8 mouse cellular contexts compared by ENCODE assay signal in the genomic region with DNA sequence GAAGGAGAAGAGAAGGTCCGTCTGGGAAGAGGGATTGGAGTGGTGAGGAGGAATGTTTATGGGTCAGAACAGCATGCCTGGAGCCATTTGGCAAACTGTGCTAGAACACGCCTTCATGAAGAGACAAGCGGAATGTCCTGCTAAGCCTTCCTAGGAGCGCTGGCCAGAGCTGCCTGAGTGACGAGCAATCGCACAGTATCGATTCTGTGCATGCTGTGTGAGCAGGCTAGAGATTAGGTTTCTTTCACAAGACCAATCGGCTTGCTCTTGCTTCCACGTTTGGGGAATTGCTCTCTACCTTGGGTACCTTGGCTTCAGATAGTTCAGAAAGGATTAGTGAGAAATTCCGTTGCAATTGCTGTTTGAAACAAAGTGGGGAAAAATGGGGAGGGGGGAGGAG. TPM values are rescaled to one million over a fixed set of nuclear protein-coding genes. Genes with fewer than 3 reads are reported as not detected.
DNase-seq lines count a peak whose midpoint lies in the region; ATAC-seq and TF ChIP-seq lines count a peak whose summit lies in the region.

No protein-coding gene starts in this region.

- 15% methylated on average over 10 of the region's 10 CpGs for WGBS in cerebellum, adult 2 months
- WGBS in lung, embryonic 14.5 days = 22% methylated on average over 10 of the region's 10 CpGs
- WGBS in hindbrain, embryonic 15.5 days = 52% methylated on average over 10 of the region's 10 CpGs

- TF ChIP-seq POLR2A in cerebellum, adult 2 months (IDR thresholded peaks at IDR 0.05; ENCODE audit: borderline replicate concordance, insufficient read depth, low read length) = no peak

- intact Hi-C loops in left cerebral cortex, adult 2 months (cut with DNase I) = no loop called here

- no peak overlapping the region for H3K27ac ChIP-seq in cerebellum, adult 2 months (ENCODE audit: insufficient read depth, low read length)
- peak overlapping the region; percentile 84 for H3K27ac ChIP-seq in lung, embryonic 14.5 days (ENCODE audit: low read depth)
- H3K27ac ChIP-seq in hindbrain, embryonic 15.5 days (replicated peaks) = 0 out of 2 replicates have a peak overlapping the region, but pooled peaks have one; percentile 19
- no peak overlapping the region for H3K27ac ChIP-seq in left cerebral cortex, adult 2 months

- peak overlapping the region; percentile 49 for H3K4me3 ChIP-seq in cerebellum, adult 2 months (replicated peaks; ENCODE audit: insufficient read depth, low read depth, low read length)
- H3K4me3 ChIP-seq in lung, embryonic 14.5 days (ENCODE audit: low read depth, low read length) = no peak overlapping the region
- no peak overlapping the region for H3K4me3 ChIP-seq in hindbrain, embryonic 15.5 days
- H3K4me3 ChIP-seq in left cerebral cortex, adult 2 months = no peak overlapping the region

- no peak for TF ChIP-seq CTCF in cerebellum, adult 2 months (IDR thresholded peaks at IDR 0.05; ENCODE audit: borderline replicate concordance, insufficient read depth, low read depth, low read length)
- TF ChIP-seq CTCF in lung, embryonic 14.5 days (IDR thresholded peaks at IDR 0.05; ENCODE audit: low read depth) = no peak
- no peak for TF ChIP-seq CTCF in left cerebral cortex, adult 2 months (IDR thresholded peaks at IDR 0.05)

- peak; percentile 66 for ATAC-seq in lung, embryonic 14.5 days (ENCODE audit: insufficient read depth)
- no peak for ATAC-seq in hindbrain, embryonic 15.5 days (ENCODE audit: low FRiP score, low read depth)

- H3K4me2 ChIP-seq in lung, embryonic 14.5 days = no peak overlapping the region
- no peak overlapping the region for H3K4me2 ChIP-seq in hindbrain, embryonic 15.5 days

- peak; percentile 11 to 17 for DNase-seq in cerebellum, adult 2 months
- DNase-seq in cerebellum, postnatal 4 days (ENCODE audit: low spot score in 2 of 2) = no peak
- peak; percentile 81 for DNase-seq in lung, embryonic 14.5 days
- DNase-seq in lung, postnatal 36 days = no peak
- peak; percentile 21 for DNase-seq in skeletal muscle tissue, adult 2 months (ENCODE audit: low read depth, low spot score)
- no peak for DNase-seq in adrenal gland, adult 2 months
- no peak for DNase-seq in left cerebral cortex, adult 2 months (ENCODE audit: extremely low spot score in 1 of 2, low spot score in 2 of 2)

- no peak overlapping the region for H3K9ac ChIP-seq in lung, embryonic 14.5 days
- H3K9ac ChIP-seq in hindbrain, embryonic 15.5 days = no peak overlapping the region

- H3K4me1 ChIP-seq in cerebellum, adult 2 months (ENCODE audit: control insufficient read depth, insufficient read depth, low read length) = peaks cover 10% of the 10 kb centered on the region
- peaks cover 15% of the 10 kb centered on the region for H3K4me1 ChIP-seq in lung, embryonic 14.5 days (ENCODE audit: insufficient read depth)
- H3K4me1 ChIP-seq in hindbrain, embryonic 15.5 days (replicated peaks) = peaks cover 12% of the 10 kb centered on the region

- H3K27me3 ChIP-seq in cerebellum, adult 2 months (ENCODE audit: control insufficient read depth, insufficient read depth, low read length) = no peaks in the 10 kb centered on the region
- no peaks in the 10 kb centered on the region for H3K27me3 ChIP-seq in lung, embryonic 14.5 days (ENCODE audit: insufficient read depth, low read length)
- no peaks in the 10 kb centered on the region for H3K27me3 ChIP-seq in hindbrain, embryonic 15.5 days

- no peaks in the 10 kb centered on the region for H3K9me3 ChIP-seq in lung, embryonic 14.5 days (ENCODE audit: low read depth, low read length)
- H3K9me3 ChIP-seq in hindbrain, embryonic 15.5 days = no peaks in the 10 kb centered on the region

- H3K36me3 ChIP-seq in lung, embryonic 14.5 days (ENCODE audit: insufficient read depth) = no peaks in the 10 kb centered on the region
- no peaks in the 10 kb centered on the region for H3K36me3 ChIP-seq in hindbrain, embryonic 15.5 days

RNA-seq across cellular contexts. Expression of a gene that starts 35.2 kb away (rescaled TPM):
- polyA plus RNA-seq in cerebellum, adult 2 months (2012; rRNA removed) = 35.1 and 36.8 TPM in 2 replicates
- polyA plus RNA-seq in lung, embryonic 14.5 days (2014; fragmentation: Nextera tagmentation; extraction: Ambion mirVana) = 98.5 and 101 TPM in 2 replicates
- polyA plus RNA-seq in hindbrain, embryonic 15.5 days (2015; fragmentation: Nextera tagmentation; extraction: Ambion mirVana) = 38.9 and 42.5 TPM in 2 replicates
- 1,000 to 10,000 TPM; 1,986 to 2,305 TPM for total RNA-seq in adrenal gland, adult 2 months (2021)
- polyA plus RNA-seq in adrenal gland, adult 2 months (2012; rRNA removed) = 10,930 and 16,655 TPM in 2 replicates
- 10 to 100 TPM; 17.3 to 21.7 TPM for total RNA-seq in left cerebral cortex, adult 2 months (2021)

Comparison
In these comparisons a context has a peak if more than half of its experiments do, and no peak if none do; other contexts are left out.
1. DNase-seq: peak in cerebellum, adult 2 months (2 of 2), lung, embryonic 14.5 days (single experiment) and skeletal muscle tissue, adult 2 months (single experiment); none in cerebellum, postnatal 4 days (0 of 2), lung, postnatal 36 days (single experiment), adrenal gland, adult 2 months (single experiment) and left cerebral cortex, adult 2 months (0 of 2).
2. H3K27ac ChIP-seq: peak in lung, embryonic 14.5 days (single experiment) and hindbrain, embryonic 15.5 days (single experiment); none in cerebellum, adult 2 months (single experiment) and left cerebral cortex, adult 2 months (single experiment).
3. RNA of a gene that starts 35.2 kb away (polyA plus RNA-seq): 10,930 to 16,655 TPM in adrenal gland, adult 2 months; 98.5 to 101 TPM in lung, embryonic 14.5 days, 38.9 to 42.5 TPM in hindbrain, embryonic 15.5 days and 35.1 to 36.8 TPM in cerebellum, adult 2 months; every median in the first group is over 100 times any median in the second.